Mouse (Mus musculus) small intestine, adult 2 months (tissue): ENCODE data around the gene Tfe3.

ENCODE experiments used
- CTCF ChIP-seq: fragments of 200-500 bp; IDR thresholded peaks from 2 replicates; pipeline ENCODE4 v1.5.1; 2012; ENCODE audit warnings: low read depth, mild to moderate bottlenecking, control low read depth, inconsistent platforms, low read length, moderate library complexity, mixed read lengths; ENCODE audit not compliant: insufficient replicate concordance, insufficient read length; ENCODE audit errors: extremely low read depth
- POLR2A ChIP-seq: fragments of 200-500 bp; IDR thresholded peaks from 2 replicates; pipeline ENCODE4 v1.6.1; 2012; ENCODE audit warnings: low read depth, mild to moderate bottlenecking, control low read depth, inconsistent platforms, low read length, moderate library complexity

DNA sequence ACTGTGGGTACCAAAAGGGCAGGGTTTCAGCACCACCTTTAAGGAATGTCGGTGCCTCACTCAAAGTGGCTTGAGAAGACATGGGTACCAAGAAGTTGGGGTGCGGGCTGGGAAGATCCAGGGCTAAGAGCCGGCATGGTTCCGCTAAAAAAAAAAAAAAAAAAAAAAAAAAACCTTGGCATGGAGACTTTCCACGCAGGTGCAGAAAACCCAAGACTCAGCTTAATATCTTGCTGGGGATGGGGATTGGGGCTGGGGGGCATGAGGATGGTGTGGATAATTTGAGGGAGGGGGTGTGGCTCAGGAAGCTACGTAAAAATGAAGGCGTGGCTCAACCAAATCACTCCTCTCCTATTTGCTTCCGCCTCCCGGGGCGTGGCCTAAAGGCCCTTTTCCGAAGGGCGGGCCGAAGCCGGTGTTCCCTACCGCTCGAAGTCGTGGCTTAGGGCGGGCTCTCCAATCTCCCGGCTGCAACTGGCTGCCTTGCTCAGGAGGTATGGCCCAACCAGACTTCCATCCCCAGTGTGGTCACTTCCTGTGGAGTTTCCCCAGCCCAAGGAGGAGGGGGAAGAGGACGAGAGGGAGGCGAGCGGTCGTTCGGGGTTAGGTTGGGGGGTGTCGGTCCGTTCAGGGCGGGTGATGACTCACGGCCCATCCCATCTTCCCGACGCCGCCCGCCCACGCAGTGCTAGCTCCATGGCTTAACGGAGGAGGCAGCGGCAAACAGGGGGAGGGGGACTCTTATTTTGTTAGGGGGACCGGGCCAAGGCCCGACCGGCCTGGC lies at the start of gene Tfe3:
- TF ChIP-seq POLR2A, result peak; percentile 30; the same call in 1 of the 2 replicates
- no peak for TF ChIP-seq CTCF
